Mouse (Mus musculus) layer of hippocampus, adult 18-20 months (tissue): ENCODE measurements around the gene Nrgn. TPM values are rescaled to one million over a fixed set of nuclear protein-coding genes. Genes with fewer than 3 reads are reported as not detected.

Experiments
- total RNA-seq, 2 experiments: library from RNA; stranded (reverse); gene quantifications; 2 replicates each; pipeline ENCODE4 v1.2.3; 2021

Gene Nrgn
- total RNA-seq, 2 experiments from 2014 or later = 1,533 to 1,565 TPM

Other genes starting within 250 kb of the Nrgn start
- gene Ccdc15, start 204.5 kb downstream of the Nrgn start, total RNA-seq = 1 to 10 TPM; 1.7 to 2.5 TPM
- gene Hepacam, start 185.6 kb downstream of the Nrgn start, total RNA-seq = 10 to 100 TPM; 64.9 to 66.6 TPM
- 1 to 10 TPM; 4.6 to 5.9 TPM for gene Robo4, start 151.0 kb downstream of the Nrgn start, total RNA-seq
- 1 to 10 TPM; 7.2 to 8.9 TPM for gene Robo3, start 119.7 kb downstream of the Nrgn start, total RNA-seq
- 10 to 100 TPM; 22.9 to 23.1 TPM for gene Msantd2, start 63.6 kb downstream of the Nrgn start, total RNA-seq
- 10 to 100 TPM; 13.1 to 14.3 TPM for gene Esam, start 24.8 kb downstream of the Nrgn start, total RNA-seq
- gene Vsig2, start 13.6 kb downstream of the Nrgn start, total RNA-seq = 1 to 10 TPM; 2.3 to 3.0 TPM
- gene Siae, start 2.8 kb upstream of the Nrgn start, total RNA-seq = 10 to 100 TPM; 11.2 to 14.6 TPM
- 1 to 10 TPM; 1.5 to 2.8 TPM for gene Spa17, start 60.8 kb upstream of the Nrgn start, total RNA-seq
- 10 to 100 TPM; 44.4 to 45.6 TPM for gene Tbrg1, start 104.4 kb upstream of the Nrgn start, total RNA-seq
- gene Panx3, start 116.3 kb upstream of the Nrgn start, total RNA-seq = not detected
- gene Olfr160, start 163.3 kb upstream of the Nrgn start, total RNA-seq = not detected
- not detected for gene Olfr874, start 192.2 kb upstream of the Nrgn start, total RNA-seq
- gene Olfr875, start 219.0 kb upstream of the Nrgn start, total RNA-seq = not detected